Mouse (Mus musculus) c-Kit-positive CD71-positive TER-119-positive erythroid progenitor cells, embryonic 14.5 days (primary cell): ENCODE measurements around the gene Eif3i.

Experiments used
- DNase-seq: peaks from one replicate; pipeline ENCODE4 v3.0.0-alpha.2; 2013; ENCODE audit warnings: low spot score

The Eif3i gene

DNA sequence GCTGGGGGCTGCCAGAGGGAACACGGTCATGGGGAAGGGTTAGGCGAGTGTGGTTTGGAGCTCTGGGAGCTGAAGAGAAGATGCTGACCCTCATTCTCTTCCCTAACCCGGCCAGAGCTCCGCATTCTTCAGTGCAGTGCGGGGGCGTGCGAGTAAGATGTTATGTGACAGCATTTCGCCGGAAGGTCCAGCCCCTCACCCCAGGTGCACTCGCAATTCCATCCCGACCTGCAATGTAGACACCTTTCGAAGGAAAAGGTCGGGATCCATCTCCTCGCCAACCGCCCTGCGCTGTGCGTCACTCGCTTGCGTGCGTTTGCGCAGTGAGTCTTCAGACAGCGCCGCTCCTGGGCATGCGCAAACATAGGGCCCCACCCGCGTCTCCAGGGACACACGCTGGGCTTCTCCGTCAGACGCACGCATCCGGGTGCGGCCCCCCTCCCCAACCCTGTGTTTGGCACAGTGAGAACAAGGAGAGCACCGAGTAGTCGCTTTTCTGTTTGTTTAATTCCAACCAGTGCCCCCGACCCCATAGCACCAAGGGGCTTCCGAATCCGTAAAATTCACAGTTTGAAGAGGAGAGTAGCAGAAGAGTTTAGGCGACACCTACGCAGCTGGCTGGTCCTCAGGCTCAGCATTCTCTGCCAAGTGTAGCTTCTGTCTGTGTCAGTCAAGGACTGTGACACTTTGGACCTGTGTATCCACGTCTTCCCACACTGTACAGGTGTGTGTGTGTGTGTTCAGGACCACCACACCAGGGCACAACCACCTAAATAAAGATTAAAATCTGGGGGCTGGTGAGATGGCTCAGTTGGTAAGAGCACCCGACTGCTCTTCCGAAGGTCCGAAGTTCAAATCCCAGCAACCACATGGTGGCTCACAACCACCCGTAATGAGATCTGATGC, 18.6 kb upstream of the Eif3i start, which contains the start of gene Iqcc:
Gene Iqcc, minus strand, starts transcription at position 314 of the 906 bp plus-strand sequence.
- peak; percentile 89 for DNase-seq

DNA sequence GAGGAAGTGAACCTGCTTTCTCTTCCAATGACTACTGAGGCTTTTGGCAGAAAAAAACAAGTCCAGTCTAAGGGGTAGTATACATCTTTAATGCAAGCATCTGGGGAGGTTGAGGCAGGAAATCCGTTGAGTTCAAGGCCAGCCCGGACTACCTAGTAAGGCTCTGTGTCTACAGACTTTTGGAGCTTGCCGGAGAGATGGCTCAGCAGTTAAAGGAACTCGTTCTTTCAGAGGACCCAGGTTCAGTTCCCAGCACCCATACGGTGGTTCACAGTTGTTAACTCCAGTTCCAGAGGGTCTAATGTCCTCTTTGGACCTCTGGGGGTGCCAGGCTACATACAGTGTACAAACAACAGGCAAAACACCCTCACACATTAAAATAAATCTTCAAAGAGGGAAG, 17.6 kb upstream of the Eif3i start:
- no peak for DNase-seq

DNA sequence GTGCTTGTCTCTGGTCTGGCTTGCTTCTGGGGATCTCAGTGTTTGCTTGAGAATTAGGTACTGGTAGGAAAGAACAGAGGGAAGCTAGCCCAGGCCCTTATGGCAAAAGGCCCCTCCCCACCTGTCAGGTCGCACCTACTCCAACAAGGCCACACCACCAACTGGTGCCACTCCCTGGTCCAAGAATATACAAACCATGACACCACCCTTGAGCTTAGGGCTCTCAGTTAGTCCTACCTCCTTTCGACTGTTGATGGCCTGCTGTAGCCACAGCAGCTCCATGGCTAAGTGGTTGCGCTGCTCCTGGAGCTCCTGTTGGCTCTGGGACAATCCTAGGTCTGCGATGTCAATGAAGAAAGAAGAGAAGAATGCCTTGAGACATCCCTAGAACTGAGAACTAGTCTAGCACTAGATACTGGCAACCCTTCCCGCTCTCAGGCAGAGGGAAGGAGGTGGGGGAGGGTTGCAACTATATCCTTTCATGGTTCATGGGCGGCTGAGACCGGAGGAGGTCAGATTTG, 16.7 kb upstream of the Eif3i start:
- DNase-seq, result no peak

DNA sequence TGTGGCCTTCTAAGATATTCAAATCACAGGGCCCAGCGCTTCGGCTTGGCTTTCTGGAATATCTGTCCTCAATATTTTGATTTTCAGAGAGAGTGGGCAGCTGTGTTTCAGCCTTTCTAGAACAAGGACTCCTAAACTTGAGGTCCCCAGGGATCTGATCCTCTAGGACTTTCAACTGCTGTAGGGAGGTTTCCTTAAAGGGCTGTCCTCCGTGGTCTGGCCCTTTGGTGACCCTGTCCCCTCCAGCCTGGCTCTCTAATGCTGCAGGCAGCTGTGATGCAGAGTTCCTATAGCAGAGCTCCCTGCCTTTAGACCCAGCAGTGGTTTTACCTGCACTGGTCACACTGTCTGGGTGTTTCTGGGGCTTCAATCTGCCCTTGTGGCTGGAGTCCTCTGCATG, 16.2 kb upstream of the Eif3i start:
- DNase-seq, result no peak

DNA sequence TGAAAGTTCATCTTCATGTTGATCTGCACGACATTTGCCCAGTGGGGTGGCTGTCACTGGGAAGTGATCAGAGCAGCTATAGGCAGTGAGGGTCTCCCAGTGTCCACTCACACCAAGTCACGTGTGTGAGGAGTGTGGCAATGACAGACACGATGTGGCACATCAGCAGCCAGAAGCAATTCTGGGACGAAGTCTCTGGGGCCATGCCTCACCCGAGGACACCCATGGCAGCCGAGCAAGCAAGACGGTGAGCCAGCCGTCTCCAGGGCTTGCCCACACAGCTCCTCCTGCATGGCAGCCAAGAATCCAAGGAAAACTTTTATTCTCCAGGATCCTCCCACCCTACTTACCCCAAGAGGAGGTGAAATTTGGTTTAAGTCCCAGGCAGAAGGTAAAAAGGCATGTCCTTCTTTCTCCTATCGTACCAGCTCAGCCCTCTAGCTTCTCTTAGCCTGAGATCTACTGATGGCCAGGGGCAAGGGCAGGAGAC, 15.4 kb upstream of the Eif3i start:
- no peak for DNase-seq

DNA sequence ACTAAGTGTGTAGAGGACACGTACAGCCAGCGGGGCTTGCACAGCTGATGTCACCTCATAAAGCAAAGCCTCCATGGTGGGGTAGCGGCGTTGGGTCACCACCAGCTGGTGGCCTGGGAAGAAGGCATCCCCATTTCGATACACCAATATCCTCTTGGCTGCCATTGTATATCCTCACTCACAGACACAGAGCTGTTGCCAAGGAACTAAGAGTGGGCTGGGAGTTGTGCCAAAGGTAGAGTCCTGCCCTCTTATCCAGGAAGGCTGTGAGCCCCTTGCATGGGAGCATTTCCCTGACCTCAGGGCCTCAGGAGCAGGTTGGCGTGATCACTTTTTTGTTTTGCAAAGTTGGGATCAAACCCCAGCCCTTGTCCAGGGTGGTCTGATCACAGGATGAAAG, 13.6 kb upstream of the Eif3i start, which contains the start of gene Dcdc2b:
Gene Dcdc2b, minus strand, starts transcription at position 165 of the 400 bp plus-strand sequence.
- DNase-seq, result no peak

DNA sequence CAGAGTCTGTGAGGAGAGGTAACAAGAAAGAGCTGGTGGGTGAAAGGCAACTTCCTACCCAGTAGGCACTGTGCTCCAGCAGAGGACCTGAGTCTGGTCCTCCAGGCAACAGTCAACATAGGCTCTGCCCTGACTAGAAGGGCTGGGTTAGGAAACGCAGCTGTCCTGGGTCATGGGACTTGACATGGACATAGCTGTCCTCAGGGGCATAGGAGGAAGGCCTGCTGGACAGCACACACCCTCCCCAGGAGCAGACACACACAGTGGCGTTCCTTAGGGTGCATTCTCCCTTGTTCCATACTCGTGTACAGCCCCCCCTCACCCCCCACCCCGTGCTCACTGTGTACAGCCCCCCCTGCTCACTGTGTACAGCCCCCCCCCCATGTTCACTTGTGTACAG, 10.0 kb upstream of the Eif3i start:
- DNase-seq, result no peak

DNA sequence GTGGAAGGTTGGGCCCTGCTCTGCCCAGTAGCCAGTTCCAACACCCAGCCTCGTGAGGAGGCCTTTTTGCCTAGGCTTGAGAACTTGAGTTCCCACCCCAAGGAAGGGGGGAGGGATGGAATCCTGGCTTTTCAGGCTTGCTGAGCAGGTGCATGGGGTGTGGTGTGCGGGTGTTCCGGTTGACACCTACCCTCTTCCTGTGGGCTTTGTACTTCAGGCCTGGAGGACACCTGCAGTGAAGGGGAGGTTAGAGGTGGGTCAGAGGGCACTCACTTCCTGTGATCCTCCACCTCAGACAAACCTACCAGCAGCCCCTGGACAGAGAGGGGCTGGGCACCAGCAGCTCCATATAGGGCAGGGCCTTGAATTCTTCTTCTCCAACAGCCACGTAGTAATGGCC, 9.6 kb upstream of the Eif3i start:
- no peak for DNase-seq

DNA sequence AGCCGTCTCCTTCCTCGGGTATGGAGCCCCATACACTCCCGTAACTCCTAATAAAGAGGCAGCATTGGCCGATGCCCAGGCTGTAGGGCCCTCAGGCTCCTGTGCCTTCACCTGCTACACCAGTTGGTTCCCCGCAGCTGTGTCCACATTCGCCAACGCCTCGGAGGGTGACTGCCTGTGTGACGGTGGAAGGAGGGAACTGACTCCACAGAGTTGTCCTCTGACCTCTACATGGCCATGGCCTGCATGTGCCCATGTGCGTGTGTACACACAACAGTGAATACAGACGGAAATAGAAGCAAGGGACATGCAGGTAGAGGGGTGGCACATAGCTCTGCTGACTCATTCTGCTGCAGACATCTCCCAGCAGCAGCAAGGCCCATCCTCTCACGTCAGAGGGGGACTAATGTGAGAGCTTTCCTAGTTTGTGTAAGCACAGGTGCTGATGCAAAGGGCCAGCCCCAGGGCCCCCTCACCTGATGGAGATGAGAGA, 8.7 kb upstream of the Eif3i start:
- no peak for DNase-seq

DNA sequence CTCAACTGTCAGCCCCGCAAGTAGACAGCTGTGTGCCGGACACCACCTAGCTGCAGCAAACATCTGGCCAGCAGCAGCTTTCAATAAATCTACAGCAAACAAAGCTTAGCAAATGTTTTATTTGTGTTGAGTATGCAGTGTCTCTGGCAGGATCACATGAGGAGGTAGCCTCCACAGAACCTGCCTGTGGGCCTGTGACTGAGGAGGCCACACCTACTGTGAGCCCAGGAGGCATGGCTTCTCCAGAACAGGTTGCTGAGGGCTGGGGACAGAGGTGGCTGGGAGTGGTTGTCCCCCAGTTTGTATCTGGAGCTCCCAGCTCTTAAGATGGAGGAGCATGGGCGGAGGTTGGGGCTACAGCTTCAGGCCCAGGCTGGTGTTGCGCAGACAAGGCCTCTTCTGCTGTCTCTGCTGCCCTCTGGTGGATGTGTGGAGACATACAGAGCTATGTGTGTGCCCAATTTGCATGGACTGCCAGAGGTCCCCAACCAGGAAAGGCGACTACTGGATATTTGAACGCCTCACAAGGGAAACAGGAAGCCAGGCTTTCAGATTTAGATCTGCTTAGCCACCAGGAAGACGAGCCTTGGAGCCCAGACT, 8.1 kb upstream of the Eif3i start:
- peak; percentile 87 for DNase-seq

DNA sequence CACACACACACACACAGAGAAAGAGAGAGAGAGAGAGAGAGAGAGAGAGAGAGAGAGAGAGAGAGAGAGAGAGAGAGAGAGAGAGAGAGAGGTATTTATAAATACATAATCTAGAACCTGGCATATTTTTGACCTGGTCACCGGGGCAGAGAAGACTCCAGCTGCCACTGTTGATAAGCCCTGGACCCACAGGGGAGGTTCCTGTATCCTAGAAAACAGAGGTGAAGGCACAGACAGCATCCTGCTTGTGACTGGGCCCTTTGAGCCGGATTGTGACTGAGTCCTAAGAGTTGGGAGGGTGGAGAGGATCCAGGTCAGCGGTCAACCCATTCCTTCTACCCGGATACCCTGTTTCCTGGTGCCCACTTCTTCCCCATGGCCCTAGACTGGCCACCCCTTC, 11.6 kb downstream of the Eif3i start:
- DNase-seq, result no peak

DNA sequence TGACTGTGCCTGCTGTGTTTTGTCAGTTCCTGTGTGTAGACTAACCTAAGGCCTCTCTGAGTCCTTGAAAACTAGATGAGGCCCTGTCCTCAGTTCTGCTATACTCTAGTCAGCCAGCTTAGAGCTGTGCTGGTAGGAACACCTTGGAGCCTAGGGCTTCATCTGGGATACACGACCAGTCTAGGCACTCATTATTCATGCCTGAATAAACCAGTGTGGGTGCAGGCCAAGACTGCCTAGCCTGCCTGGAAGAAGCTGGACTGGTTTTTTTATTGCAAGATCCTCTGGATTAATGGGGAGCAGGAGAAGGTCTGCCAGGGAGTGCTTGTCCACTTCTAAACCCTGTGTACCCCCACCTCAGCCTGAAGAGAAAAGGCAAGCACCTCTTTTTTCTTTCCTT, 13.5 kb downstream of the Eif3i start:
- DNase-seq, result no peak

DNA sequence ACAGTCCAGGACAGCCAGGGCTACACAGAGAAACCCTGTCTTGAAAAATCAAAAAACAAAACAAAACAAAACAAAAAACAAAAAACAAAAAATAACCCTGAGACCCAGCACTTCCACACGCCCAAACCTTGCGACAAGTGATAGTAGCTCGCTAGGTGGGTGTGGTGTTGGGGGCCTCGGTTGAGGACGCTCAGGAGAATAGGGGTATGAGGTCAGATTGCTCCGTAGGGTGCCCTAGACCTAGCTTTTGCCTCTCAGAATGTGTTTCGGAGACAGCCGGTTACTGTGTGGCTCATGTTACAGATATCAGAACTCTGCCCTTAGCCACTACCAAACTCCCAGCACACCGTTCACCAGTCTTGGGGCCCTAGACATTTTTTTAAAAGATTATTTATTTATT, 14.7 kb downstream of the Eif3i start:
- no peak for DNase-seq

DNA sequence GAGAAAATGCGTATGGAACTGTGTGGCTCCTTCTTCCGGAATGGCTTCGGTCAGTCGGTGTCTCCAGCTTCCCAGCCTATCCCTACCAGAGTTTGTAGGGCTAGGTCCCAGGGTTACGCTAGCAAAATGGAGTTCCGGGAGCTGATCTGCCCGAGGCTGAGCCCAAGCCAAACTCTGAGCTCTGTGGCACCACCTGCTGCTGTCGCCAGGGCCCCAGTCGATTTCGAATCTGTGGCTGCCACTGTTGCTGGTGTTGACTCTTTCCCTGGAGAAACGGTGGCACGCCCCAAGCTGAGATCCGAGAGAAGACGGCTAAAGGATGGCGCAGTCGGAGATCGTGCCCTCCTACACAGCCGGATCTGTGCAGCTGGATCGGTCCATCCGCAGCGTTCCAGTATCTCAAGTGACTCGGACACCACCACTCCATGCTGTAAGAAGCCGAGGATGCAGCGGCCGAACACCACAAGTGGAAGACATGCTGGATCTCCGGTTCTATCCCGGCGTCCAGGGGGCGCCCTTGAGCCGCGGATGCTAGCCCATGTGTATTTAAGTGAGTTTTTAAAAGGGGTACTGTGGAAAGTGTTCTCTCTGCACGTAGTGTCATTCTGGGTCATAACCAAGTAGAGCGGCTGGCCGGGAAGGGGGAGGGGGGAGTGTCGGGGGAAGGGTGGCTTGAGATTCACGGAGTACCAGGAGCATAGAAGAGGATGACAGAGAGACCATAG, 15.4 kb downstream of the Eif3i start:
- peak; percentile 83 for DNase-seq

DNA sequence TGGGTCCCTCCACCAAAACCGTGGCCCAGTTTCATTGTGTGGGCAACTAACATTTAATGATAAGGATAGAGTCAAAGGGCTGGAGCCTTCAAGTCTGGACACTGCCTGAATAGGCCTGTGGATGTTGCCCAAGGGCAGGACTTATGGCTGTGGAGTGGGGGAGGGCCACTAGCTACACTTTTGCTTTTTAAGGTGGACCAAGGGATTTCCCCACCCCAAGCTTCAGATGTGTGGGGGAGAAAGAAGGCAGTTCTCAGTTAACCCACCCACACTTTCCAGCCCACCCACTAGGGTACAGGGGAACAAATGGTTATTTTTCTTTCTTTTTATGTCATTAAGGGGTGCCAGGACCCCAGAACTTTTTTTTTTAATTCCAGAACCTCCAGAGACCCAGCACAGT, 16.1 kb downstream of the Eif3i start:
- no peak for DNase-seq

DNA sequence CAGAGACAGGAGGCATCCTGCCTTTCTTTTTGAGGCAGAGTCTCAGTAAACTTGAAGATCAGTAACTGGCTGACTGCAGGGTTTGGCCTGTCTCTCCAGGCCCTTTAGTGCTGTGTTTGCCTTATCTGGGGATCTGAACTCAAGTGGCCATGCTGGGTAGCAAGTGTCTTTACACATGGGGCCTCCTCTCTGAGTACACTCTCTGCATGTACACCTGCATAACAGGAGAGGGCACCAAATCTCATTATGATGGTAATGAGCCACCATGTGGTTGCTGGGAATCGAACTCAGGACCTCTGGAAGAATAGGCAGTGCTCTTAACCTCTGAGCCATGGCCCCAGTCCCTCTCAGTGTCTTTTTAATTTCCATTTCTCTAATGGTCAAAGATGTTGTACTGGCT, 18.2 kb downstream of the Eif3i start:
- no peak for DNase-seq

DNA sequence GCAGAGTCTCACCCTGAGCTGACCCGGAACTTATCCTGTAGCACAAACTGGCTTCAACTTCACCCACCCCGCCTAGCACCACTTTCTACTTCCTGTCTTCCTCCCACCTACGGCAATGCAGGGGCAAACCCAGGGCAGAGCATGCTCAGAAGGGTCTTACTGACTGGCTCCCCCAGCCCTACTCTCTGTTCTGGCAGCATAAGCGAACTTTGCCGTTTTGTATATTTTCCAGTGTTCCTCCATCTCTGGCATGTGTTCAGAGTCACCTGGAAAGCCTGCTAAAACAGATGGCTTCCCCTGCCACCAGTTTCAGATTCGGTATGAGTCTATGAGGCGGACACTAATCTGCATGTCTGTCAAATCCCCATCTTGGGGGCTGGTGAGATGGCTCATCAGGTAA, 20.1 kb downstream of the Eif3i start:
- DNase-seq, result no peak

DNA sequence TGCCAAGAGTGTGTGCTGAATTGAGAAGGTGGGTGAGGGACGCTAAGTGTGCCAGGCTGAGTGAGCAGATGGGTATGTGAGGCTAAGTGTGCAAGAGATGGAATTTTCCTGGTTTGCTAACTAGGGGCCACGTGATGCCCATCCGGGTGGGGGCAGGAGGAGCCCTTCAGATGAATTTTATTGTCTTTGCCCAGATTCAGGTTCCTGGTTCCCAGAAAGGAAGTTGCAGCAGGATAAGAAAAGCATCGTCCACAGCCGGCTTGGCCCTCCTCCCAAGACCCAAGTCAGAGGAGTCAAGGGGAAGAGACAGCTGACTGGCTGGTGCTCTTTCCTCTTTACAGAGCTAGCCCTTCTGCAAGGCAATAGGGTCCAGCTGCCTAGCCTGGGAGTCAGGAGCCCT, 22.0 kb downstream of the Eif3i start, which contains the start of gene Fam167b:
Gene Fam167b, minus strand, starts transcription at position 84 of the 400 bp plus-strand sequence.
- no peak for DNase-seq

DNA sequence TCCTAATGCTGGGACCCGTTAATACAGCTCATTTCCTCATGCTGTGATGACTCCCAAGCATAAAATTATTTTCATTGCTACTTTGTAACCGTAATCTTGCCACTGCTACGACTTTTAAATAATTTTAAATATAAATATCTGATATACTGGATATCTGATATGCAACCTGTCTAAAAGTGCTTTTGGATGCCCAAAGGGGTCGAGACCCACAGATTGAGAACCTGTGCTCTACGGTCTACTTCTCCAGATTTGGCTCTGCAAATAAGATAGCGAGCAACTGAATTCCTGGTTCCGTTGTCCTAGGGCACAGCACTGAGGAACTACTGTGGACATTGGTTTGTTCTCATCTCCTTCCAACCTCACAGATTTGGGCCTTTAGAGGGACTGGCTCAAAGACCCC, 22.8 kb downstream of the Eif3i start:
- no peak for DNase-seq

DNA sequence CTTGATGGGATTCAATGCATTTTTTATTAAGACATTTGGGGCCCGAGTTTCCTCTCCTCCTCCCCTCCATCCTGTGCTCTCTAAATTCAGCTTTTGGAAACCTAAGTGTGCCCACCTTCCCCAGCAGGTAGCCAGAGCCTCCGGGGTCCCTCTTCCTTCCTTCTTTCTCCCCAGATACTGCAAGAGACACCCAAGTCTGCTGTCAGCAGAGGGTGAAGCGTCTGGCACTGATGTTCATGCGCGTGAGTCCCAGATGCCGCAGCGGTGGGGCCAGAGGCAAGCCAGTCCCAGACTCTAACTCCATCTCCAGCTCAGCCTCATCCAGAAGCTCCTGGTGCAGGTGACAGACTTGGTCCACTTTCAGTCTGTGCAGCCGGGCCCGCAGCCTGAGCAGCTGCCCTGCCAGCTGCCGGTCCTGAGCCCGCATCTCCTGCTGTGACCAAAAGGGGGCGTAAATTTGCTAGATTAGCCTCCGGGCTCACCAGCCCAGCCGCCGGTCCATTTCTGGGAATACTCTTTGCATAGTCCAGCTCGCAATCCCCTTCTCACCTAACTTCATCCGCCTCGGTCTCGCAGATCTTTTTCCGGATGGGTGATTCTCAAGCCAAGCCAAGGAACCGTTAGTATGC, 23.5 kb downstream of the Eif3i start:
- DNase-seq, result no peak

DNA sequence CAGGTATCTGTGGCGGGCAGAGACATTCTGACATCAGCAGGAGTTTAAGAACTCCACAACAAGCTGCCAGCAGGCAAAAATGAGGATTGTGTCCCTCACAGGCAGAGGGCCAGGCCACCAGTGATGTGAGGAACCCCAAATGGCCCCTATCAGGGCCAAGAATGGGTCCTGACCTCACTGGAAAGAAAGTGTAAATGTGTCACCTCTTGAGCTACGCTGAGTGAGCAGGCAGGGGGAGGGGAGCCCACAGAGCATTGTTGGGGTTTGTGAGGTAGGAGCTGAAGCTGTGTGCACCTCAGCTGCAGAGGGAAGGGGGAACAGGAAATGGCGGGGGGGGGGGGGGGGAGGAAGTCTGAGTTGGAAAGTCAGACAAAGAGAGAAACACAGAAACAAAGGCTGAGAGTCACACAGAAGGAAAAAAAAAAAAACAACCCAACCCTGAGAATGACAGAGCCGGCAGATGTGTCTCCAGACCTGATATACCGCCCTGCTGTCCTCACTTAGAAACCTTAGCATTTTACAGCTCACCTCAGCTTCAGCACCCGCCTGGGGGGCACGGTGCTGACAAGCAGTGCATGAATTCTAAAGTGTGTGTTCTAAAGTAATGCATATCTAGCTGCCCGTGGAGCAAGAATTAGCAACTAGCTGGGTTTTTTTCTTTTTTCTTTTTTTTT, 25.1 kb downstream of the Eif3i start:
- DNase-seq, result no peak
